Mouse (Mus musculus) midbrain, postnatal 0 days (tissue): Measurements from ENCODE around the gene Smyd2. TPM values are rescaled to one million over a fixed set of nuclear protein-coding genes. Genes with fewer than 3 reads are reported as not detected.

Experiments
- ATAC-seq: fragments of 200-750 bp; cut with Nextera tagmentation; 2 replicates; pipeline ENCODE4 v1.8.0; 2017; ENCODE audit warnings: moderate number of reproducible peaks, mild to moderate bottlenecking, moderate TSS enrichment, moderate library complexity; ENCODE audit not compliant: low FRiP score
- DNase-seq: peaks from one replicate; pipeline ENCODE4 v3.0.0-alpha.2; 2015; ENCODE audit warnings: low spot score
- H3K27ac ChIP-seq: fragments of 300-500 bp; sonication (generic); 2 replicates; pipeline ENCODE4 v1.5.1; 2014; ENCODE audit warnings: low read depth, mild to moderate bottlenecking, low read length, mixed read lengths
- H3K27me3 ChIP-seq: fragments of 300-500 bp; sonication (generic); 2 replicates; pipeline ENCODE4 v1.6.1; 2014; ENCODE audit warnings: low read length, control low read depth, mixed read lengths; ENCODE audit not compliant: insufficient read depth
- H3K36me3 ChIP-seq: fragments of 300-500 bp; sonication (generic); 2 replicates; pipeline ENCODE4 v1.6.1; 2014; ENCODE audit warnings: low read length, control low read depth, mixed read lengths; ENCODE audit not compliant: insufficient read depth
- H3K4me1 ChIP-seq: fragments of 300-500 bp; sonication (generic); 2 replicates; pipeline ENCODE4 v1.6.1; 2014; ENCODE audit warnings: mild to moderate bottlenecking, control low read depth, antibody characterized with exemption, low read length, mixed read lengths; ENCODE audit not compliant: insufficient read depth
- H3K4me2 ChIP-seq: fragments of 300-500 bp; sonication (generic); 2 replicates; pipeline ENCODE4 v1.6.1; 2014; ENCODE audit warnings: low read depth, mild to moderate bottlenecking, low read length, mixed read lengths; ENCODE audit not compliant: poor library complexity, severe bottlenecking
- H3K4me3 ChIP-seq: fragments of 300-500 bp; sonication (generic); 2 replicates; pipeline ENCODE4 v1.5.1; 2014; ENCODE audit warnings: low read depth, mild to moderate bottlenecking, low read length, moderate library complexity
- H3K9ac ChIP-seq: fragments of 300-500 bp; sonication (generic); replicated peaks from 2 replicates; pipeline ENCODE4 v1.6.1; 2014; ENCODE audit warnings: mild to moderate bottlenecking, low read length, moderate library complexity, mixed read lengths; ENCODE audit not compliant: poor library complexity, severe bottlenecking
- H3K9me3 ChIP-seq: fragments of 300-500 bp; sonication (generic); 2 replicates; pipeline ENCODE4 v1.6.1; 2016; ENCODE audit warnings: low read length, control low read depth
- CTCF ChIP-seq: IDR thresholded peaks from 2 replicates; pipeline ENCODE4 v1.5.1; 2016; ENCODE audit warnings: antibody characterized with exemption, mild to moderate bottlenecking
- WGBS: fragments of 180-500 bp; shearing (Covaris S2); extraction: QIAGEN DNeasy Blood & Tissue Kit; methylation state at CpG from one replicate; pipeline ENCODE4 v1.1.7; 2014; 5-methylcytosine and 5-hydroxymethylcytosine counted together
- polyA plus RNA-seq: library from polyadenylated mRNA; unstranded; fragments of >200 nt; fragmentation: Nextera tagmentation; extraction: Ambion mirVana; gene quantifications from 2 replicates; pipeline ENCODE4 v1.2.1, GENCODE M21; 2015
- total RNA-seq: library from RNA; depleted of rRNA; stranded (reverse); fragments of >200 nt; gene quantifications from 2 replicates; pipeline ENCODE4 v1.2.3, GENCODE M21; 2014

Smyd2 gene
- total and polyA plus RNA-seq, 2 experiments from 2014 or later = 66.3 to 88.7 TPM

GRCm38 (mm10) chr1:189913093-189913760 lies 8.9 kb downstream of the Smyd2 start:
- H3K9me3 ChIP-seq = no peaks in the 10 kb centered on the region
- no peaks in the 10 kb centered on the region; the same call in 1 of the 2 replicates for H3K36me3 ChIP-seq
- H3K27me3 ChIP-seq = no peaks in the 10 kb centered on the region
- H3K4me2 ChIP-seq = no peak overlapping the region
- no peak for TF ChIP-seq CTCF
- no peak for ATAC-seq
- no peaks in the 10 kb centered on the region for H3K4me1 ChIP-seq
- H3K4me3 ChIP-seq = no peak overlapping the region
- WGBS = 90% methylated on average over 21 of the region's 21 CpGs
- DNase-seq = no peak
- H3K9ac ChIP-seq = no peak overlapping the region
- H3K27ac ChIP-seq = no peak overlapping the region

GRCm38 (mm10) chr1:189910685-189911345 lies 11.3 kb downstream of the Smyd2 start:
- no peaks in the 10 kb centered on the region; the same call in 1 of the 2 replicates for H3K36me3 ChIP-seq
- no peak for TF ChIP-seq CTCF
- H3K4me1 ChIP-seq = no peaks in the 10 kb centered on the region
- no peak overlapping the region for H3K27ac ChIP-seq
- no peak overlapping the region for H3K9ac ChIP-seq
- WGBS = 66% methylated on average over 13 of the region's 13 CpGs
- no peak for DNase-seq
- no peaks in the 10 kb centered on the region for H3K27me3 ChIP-seq
- no peak overlapping the region for H3K4me2 ChIP-seq
- no peak for ATAC-seq
- no peaks in the 10 kb centered on the region for H3K9me3 ChIP-seq
- H3K4me3 ChIP-seq = no peak overlapping the region

- no peaks in the 10 kb centered on the region for H3K9me3 ChIP-seq
- ATAC-seq = no peak
Measured at GRCm38 (mm10) chr1:189903169-189903568, 19.0 kb downstream of the Smyd2 start.

GRCm38 (mm10) chr1:189902413-189902812 lies 19.8 kb downstream of the Smyd2 start:
- H3K27ac ChIP-seq = no peak overlapping the region
- ATAC-seq = no peak

More at GRCm38 (mm10) chr1:189903169-189903568, 19.0 kb downstream of the Smyd2 start:
- Histone ChIP-seq H3K4me2 (no peak overlapping the region), H3K4me3 (no peak overlapping the region), H3K27me3 (no peaks in the 10 kb centered on the region), H3K36me3 (peaks cover 3% of the 10 kb centered on the region; the same call in 1 of the 2 replicates), H3K4me1 (no peaks in the 10 kb centered on the region), H3K27ac (no peak overlapping the region), H3K9ac (no peak overlapping the region)
- no peak for DNase-seq
- TF ChIP-seq CTCF = no peak
- 79% methylated on average over 11 of the region's 11 CpGs for WGBS

GRCm38 (mm10) chr1:189899526-189899925 lies 22.6 kb downstream of the Smyd2 start:
- DNase-seq = no peak
- WGBS = 95% methylated on average over 6 of the region's 6 CpGs
- no peak for ATAC-seq
- no peak for TF ChIP-seq CTCF
- Histone ChIP-seq H3K27ac (no peak overlapping the region), H3K4me2 (no peak overlapping the region), H3K36me3 (peaks cover 21% of the 10 kb centered on the region), H3K27me3 (no peaks in the 10 kb centered on the region), H3K4me3 (no peak overlapping the region), H3K9me3 (no peaks in the 10 kb centered on the region), H3K9ac (no peak overlapping the region), H3K4me1 (no peaks in the 10 kb centered on the region)

More at GRCm38 (mm10) chr1:189902413-189902812, 19.8 kb downstream of the Smyd2 start:
- Histone ChIP-seq H3K4me3 (no peak overlapping the region), H3K27me3 (no peaks in the 10 kb centered on the region), H3K4me2 (no peak overlapping the region), H3K9ac (no peak overlapping the region), H3K9me3 (no peaks in the 10 kb centered on the region), H3K36me3 (peaks cover 3% of the 10 kb centered on the region; the same call in 1 of the 2 replicates), H3K4me1 (no peaks in the 10 kb centered on the region)
- no peak for DNase-seq
- TF ChIP-seq CTCF = no peak
- WGBS = 93% methylated on average over 9 of the region's 9 CpGs

GRCm38 (mm10) chr1:189898708-189899107 lies 23.5 kb downstream of the Smyd2 start:
- ATAC-seq = no peak
- Histone ChIP-seq H3K4me3 (no peak overlapping the region), H3K36me3 (peaks cover 26% of the 10 kb centered on the region), H3K4me1 (no peaks in the 10 kb centered on the region), H3K9me3 (no peaks in the 10 kb centered on the region), H3K4me2 (no peak overlapping the region), H3K9ac (no peak overlapping the region), H3K27ac (no peak overlapping the region), H3K27me3 (no peaks in the 10 kb centered on the region)
- WGBS = 90% methylated on average over 13 of the region's 13 CpGs
- TF ChIP-seq CTCF = no peak
- DNase-seq = no peak
